ENCODE assay signal across 10 mouse cellular contexts in genomic region chr12:15849861-15850294, GRCm38 (mm10). TPM values are rescaled to one million over a fixed set of nuclear protein-coding genes. Genes with fewer than 3 reads are reported as not detected.
DNase-seq lines count a peak whose midpoint lies in the region; ATAC-seq and TF ChIP-seq lines count a peak whose summit lies in the region.
"Had no signal": no experiment of that assay in that cellular context is flagged by ENCODE, and none has a peak within 500 bp of the region (broad histone marks: within the 10 kb centered on the region; RNA-seq: fewer than 3 reads in every experiment).

No protein-coding gene starts in this region.

- H3K36me3 ChIP-seq in kidney, adult 2 months (ENCODE audit: control insufficient read depth, insufficient read depth, low read length): no peaks in the 10 kb centered on the region
- H3K36me3 ChIP-seq in stomach, postnatal 0 days (ENCODE audit: control insufficient read depth, insufficient read depth, low read length): no peaks in the 10 kb centered on the region
- no peaks in the 10 kb centered on the region for H3K36me3 ChIP-seq in intestine, embryonic 16.5 days (ENCODE audit: control insufficient read depth, insufficient read depth, low read length)
- H3K36me3 ChIP-seq: hindbrain, embryonic 15.5 days; neural tube, embryonic 13.5 days had no signal

- H3K4me2 ChIP-seq in stomach, postnatal 0 days (replicated peaks; ENCODE audit: low read depth): no peak overlapping the region
- no peak overlapping the region for H3K4me2 ChIP-seq in intestine, embryonic 16.5 days (ENCODE audit: low read depth, low read length)
- H3K4me2 ChIP-seq: hindbrain, embryonic 15.5 days; neural tube, embryonic 13.5 days had no signal

- peak overlapping the region; percentile 14 for H3K4me3 ChIP-seq in kidney, adult 2 months (ENCODE audit: insufficient read depth, low read depth, low read length)
- H3K4me3 ChIP-seq in stomach, postnatal 0 days (ENCODE audit: low read depth, low read length): no peak overlapping the region
- H3K4me3 ChIP-seq in intestine, embryonic 16.5 days (ENCODE audit: low read length): no peak overlapping the region
- H3K4me3 ChIP-seq: hindbrain, embryonic 15.5 days; neural tube, embryonic 13.5 days had no signal

- no peak for TF ChIP-seq EP300 in stomach, postnatal 0 days (optimal IDR thresholded peaks at IDR 0.05)

- H3K9ac ChIP-seq in stomach, postnatal 0 days (ENCODE audit: low read length): no peak overlapping the region
- H3K9ac ChIP-seq in intestine, embryonic 16.5 days (ENCODE audit: low read depth, low read length): no peak overlapping the region
- H3K9ac ChIP-seq: hindbrain, embryonic 15.5 days; neural tube, embryonic 13.5 days had no signal

- DNase-seq in ovary, postnatal 36 days (ENCODE audit: low spot score): peak; percentile 15
- DNase-seq in ovary, postnatal 10 days (ENCODE audit: low spot score): no peak
- DNase-seq in gastrocnemius, adult 18-20 months (ENCODE audit: low spot score): peak; percentile 96
- peak; percentile 95 for DNase-seq in kidney, adult 2 months
- peak; percentile 93 for DNase-seq in skeletal muscle tissue, adult 2 months (ENCODE audit: low read depth, low spot score)
- DNase-seq in left cerebral cortex, postnatal 25 days (ENCODE audit: low spot score in 2 of 2): no peak
- DNase-seq in stomach, postnatal 0 days (ENCODE audit: low spot score): no peak

- no peaks in the 10 kb centered on the region for H3K9me3 ChIP-seq in stomach, postnatal 0 days (ENCODE audit: control insufficient read depth, low read length)
- no peaks in the 10 kb centered on the region for H3K9me3 ChIP-seq in intestine, embryonic 16.5 days (ENCODE audit: control insufficient read depth, low read length)
- H3K9me3 ChIP-seq: hindbrain, embryonic 15.5 days; neural tube, embryonic 13.5 days had no signal

- H3K27me3 ChIP-seq in kidney, adult 2 months (replicated peaks; ENCODE audit: control insufficient read depth, insufficient read depth, low read length): no peaks in the 10 kb centered on the region
- no peaks in the 10 kb centered on the region for H3K27me3 ChIP-seq in stomach, postnatal 0 days (ENCODE audit: control insufficient read depth, insufficient read depth, low read length)
- H3K27me3 ChIP-seq in intestine, embryonic 16.5 days (replicated peaks; ENCODE audit: control insufficient read depth, insufficient read depth, low read length): no peaks in the 10 kb centered on the region
- H3K27me3 ChIP-seq: hindbrain, embryonic 15.5 days; neural tube, embryonic 13.5 days had no signal

- TF ChIP-seq POLR2A in kidney, adult 2 months (IDR thresholded peaks at IDR 0.05; ENCODE audit: low read depth, low read length): no peak

- peak overlapping the region; percentile 71 for H3K27ac ChIP-seq in kidney, adult 2 months (ENCODE audit: insufficient read depth, low read depth, low read length)
- no peak overlapping the region; the same call in 1 of the 2 replicates for H3K27ac ChIP-seq in stomach, postnatal 0 days (replicated peaks)
- no peak overlapping the region for H3K27ac ChIP-seq in intestine, embryonic 16.5 days (ENCODE audit: low read length)
- H3K27ac ChIP-seq: hindbrain, embryonic 15.5 days; neural tube, embryonic 13.5 days had no signal

- intact Hi-C loops in left cerebral cortex, postnatal 25 days (cut with DNase I): no loop called here

- ATAC-seq in stomach, postnatal 0 days (ENCODE audit: low FRiP score, low TSS enrichment): no peak
- ATAC-seq in intestine, embryonic 16.5 days: no peak

- peaks cover 17% of the 10 kb centered on the region; the same call in 1 of the 2 replicates for H3K4me1 ChIP-seq in kidney, adult 2 months (ENCODE audit: control insufficient read depth, insufficient read depth, low read length)
- no peaks in the 10 kb centered on the region for H3K4me1 ChIP-seq in stomach, postnatal 0 days (replicated peaks; ENCODE audit: control insufficient read depth, insufficient read depth)
- peaks cover 8% of the 10 kb centered on the region; the same call in 1 of the 2 replicates for H3K4me1 ChIP-seq in intestine, embryonic 16.5 days (ENCODE audit: control insufficient read depth, insufficient read depth, low read length)

- 38% methylated on average over 3 of the region's 3 CpGs for WGBS in kidney, adult 2 months
- 42% methylated on average over 3 of the region's 3 CpGs for WGBS in stomach, postnatal 0 days
- 52% methylated on average over 3 of the region's 3 CpGs for WGBS in intestine, embryonic 16.5 days

- TF ChIP-seq CTCF in kidney, adult 2 months (conservative IDR thresholded peaks at IDR 0.05; ENCODE audit: insufficient read depth, insufficient read length, low read depth, low read length): no peak
- TF ChIP-seq CTCF in stomach, postnatal 0 days (IDR thresholded peaks at IDR 0.05; ENCODE audit: low read depth): no peak

RNA-seq across cellular contexts. Expression of gene Trib2, which starts 33.2 kb away (rescaled TPM):
- total RNA-seq in gastrocnemius, adult 18-20 months (2021): 10 to 100 TPM in 1 of 2 experiments, 1 to 10 TPM in 1; 7.1 to 19.5 TPM
- polyA plus RNA-seq in kidney, adult 2 months (2012; rRNA removed): 22.2 and 24.5 TPM in 2 replicates
- 10 to 100 TPM; 43.4 to 60.5 TPM for total RNA-seq in left cerebral cortex, postnatal 25 days (2021)
- polyA plus RNA-seq in stomach, postnatal 0 days (2015; fragmentation: Nextera tagmentation; extraction: Ambion mirVana): 9.2 and 9.9 TPM in 2 replicates
- 17.7 and 18.3 TPM in 2 replicates for polyA plus RNA-seq in intestine, embryonic 16.5 days (2015; fragmentation: Nextera tagmentation; extraction: Ambion mirVana)

Comparison
In these comparisons a context has a peak if more than half of its experiments do, and no peak if none do; other contexts are left out.
1. DNase-seq: peak in ovary, postnatal 36 days (single experiment), gastrocnemius, adult 18-20 months (single experiment), kidney, adult 2 months (single experiment) and skeletal muscle tissue, adult 2 months (single experiment); none in ovary, postnatal 10 days (single experiment), left cerebral cortex, postnatal 25 days (0 of 2) and stomach, postnatal 0 days (single experiment).